Mouse (Mus musculus): ENCODE measurements around the gene Lrrc4b. TPM values are rescaled to one million over a fixed set of nuclear protein-coding genes. Genes with fewer than 3 reads are reported as not detected.

Gene Lrrc4b
- total RNA-seq, 2 experiments from 2014 or later: 268 to 278 TPM

- intact Hi-C loops (cut with DNase I): loop anchor here (5.0 kb wide), 1 partner anchor 102 kb away; no protein-coding TSS in a partner anchor
- DNase-seq (ENCODE audit: low spot score in 2 of 2): peak in 1 of 2 experiments; percentile 75
Measured at GRCm38 (mm10) chr7:44474419-44474818, 45.6 kb downstream of the Lrrc4b start.

GRCm38 (mm10) chr7:44475046-44475614 lies 46.3 kb downstream of the Lrrc4b start:
- intact Hi-C loops (cut with DNase I): no loop called here

DNA sequence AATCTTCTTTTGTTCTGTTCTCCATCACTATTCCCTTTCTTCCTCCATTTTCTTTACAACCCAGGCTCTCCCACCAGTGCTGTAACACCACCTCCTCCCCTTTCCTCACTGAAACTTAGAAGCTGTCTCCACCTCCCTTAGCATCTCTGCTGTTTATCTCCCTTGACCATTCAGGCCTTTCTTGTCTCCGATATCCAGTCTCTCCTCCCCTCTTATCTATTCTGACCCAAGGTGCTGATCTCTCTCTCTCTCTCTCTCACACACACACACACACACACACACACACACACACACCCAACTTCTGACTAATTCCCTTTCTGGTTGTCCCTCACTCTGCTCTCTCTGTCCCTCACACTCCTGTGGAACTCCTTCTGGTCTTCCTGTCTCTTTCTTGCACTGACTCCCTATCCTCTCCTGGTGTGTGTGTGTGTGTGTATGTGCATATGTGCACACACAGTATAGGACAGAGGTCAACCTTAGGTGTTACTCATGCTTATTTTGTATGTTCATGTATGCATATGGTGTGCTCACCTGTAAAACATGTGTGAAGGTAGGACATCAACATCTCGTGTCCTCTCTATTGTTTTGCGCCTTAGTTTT lies 54.1 kb downstream of the Lrrc4b start:
- intact Hi-C loops (cut with DNase I): no loop called here
- no peak for DNase-seq (ENCODE audit: low spot score in 2 of 2)

More at GRCm38 (mm10) chr7:44475046-44475614, 46.3 kb downstream of the Lrrc4b start:
- DNase-seq (ENCODE audit: low spot score in 2 of 2): peak in 1 of 2 experiments; percentile 14

DNA sequence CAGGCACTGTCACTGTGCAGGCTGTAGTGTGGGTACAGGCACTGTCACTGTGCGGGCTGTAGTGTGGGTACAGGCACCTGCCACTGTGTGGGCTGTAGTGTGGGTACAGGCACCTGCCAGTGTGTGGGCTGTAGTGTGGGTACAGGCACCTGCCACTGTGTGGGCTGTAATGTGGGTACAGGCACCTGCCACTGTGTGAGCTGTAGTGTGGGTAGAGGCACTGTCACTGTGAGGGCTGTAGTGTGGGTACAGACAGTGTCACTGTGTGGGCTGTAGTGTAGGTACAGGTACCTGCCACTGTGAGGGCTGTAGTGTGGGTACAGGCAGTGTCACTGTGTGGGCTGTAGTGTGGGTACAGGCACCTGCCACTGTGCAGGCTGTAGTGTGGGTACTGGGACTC lies 55.3 kb downstream of the Lrrc4b start:
- intact Hi-C loops (cut with DNase I): loop anchor here (2.0 kb wide), 1 partner anchor 221 kb away; no protein-coding TSS in a partner anchor
- DNase-seq (ENCODE audit: low spot score in 2 of 2): no peak

- intact Hi-C loops (cut with DNase I): loop anchor here (2.0 to 5.0 kb wide), 2 partner anchors 113 to 222 kb away; no protein-coding TSS in a partner anchor
- peak; percentile 81 to 87 for DNase-seq (ENCODE audit: low spot score in 2 of 2)
Measured at GRCm38 (mm10) chr7:44484841-44485571, 56.2 kb downstream of the Lrrc4b start.

GRCm38 (mm10) chr7:44485572-44486195 lies 56.9 kb downstream of the Lrrc4b start:
- DNase-seq (ENCODE audit: low spot score in 2 of 2): no peak
- intact Hi-C loops (cut with DNase I): loop anchor here (2.0 to 5.0 kb wide), 2 partner anchors 113 to 223 kb away; no protein-coding TSS in a partner anchor

DNA sequence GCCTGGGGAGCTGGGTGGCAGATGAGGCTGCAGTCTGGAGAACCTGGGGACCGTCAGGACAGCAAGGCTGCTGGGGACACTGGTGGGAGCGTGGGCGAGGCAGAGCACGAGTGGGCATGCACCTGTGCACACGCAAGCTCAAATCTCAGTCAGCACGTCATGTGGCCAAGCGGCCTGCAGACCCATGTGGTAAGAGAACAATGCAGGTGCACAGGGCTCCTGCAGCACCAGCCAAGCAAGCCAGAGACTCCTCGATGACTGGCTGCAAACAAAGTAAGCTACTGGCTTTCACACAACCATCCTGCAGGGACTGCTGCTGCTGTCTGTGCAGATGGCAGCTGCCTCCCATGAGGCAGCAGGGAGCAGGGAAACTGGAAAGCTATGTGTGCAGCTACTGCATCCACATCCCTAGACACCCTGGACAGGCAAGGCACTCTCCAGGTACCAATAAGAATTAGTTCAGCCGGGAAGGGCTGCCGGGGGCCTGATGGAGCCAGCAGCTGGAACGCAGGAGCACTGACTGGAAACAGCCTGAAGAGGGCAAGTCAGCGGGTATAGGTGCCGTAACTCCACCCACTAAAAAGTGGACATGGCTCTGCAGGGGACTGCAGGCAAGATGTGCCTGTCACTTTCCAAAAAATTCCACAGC lies 58.2 kb downstream of the Lrrc4b start:
- DNase-seq (ENCODE audit: low spot score in 2 of 2): no peak
- intact Hi-C loops (cut with DNase I): loop anchor here (5.0 kb wide), 1 partner anchor 115 kb away; no protein-coding TSS in a partner anchor

DNA sequence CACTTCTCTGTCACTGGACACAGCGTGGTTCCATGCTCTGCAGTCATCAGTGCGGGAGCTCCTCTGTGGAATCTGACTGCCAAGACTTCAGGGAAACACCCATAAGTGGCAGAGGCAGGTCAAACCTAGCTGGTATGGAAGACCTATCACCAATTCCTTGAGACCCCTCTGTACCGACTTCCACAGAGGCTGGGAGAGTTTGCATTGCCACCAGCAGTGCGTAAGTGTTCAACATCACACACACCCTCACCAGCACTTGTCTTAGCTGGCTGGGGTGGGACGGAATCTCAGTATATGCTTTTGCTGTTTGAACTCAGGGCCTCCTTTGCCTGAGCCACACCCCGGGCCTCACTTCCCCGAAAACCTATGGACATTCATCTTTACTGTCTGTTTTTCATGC lies 59.1 kb downstream of the Lrrc4b start:
- no peak for DNase-seq (ENCODE audit: low spot score in 2 of 2)
- intact Hi-C loops (cut with DNase I): loop anchor here (5.0 kb wide), 1 partner anchor 116 kb away; no protein-coding TSS in a partner anchor

- intact Hi-C loops (cut with DNase I): loop anchor here (5.0 kb wide), 1 partner anchor 116 kb away; no protein-coding TSS in a partner anchor
- DNase-seq (ENCODE audit: low spot score in 2 of 2): no peak
Measured at GRCm38 (mm10) chr7:44488545-44488944, 59.7 kb downstream of the Lrrc4b start.

DNA sequence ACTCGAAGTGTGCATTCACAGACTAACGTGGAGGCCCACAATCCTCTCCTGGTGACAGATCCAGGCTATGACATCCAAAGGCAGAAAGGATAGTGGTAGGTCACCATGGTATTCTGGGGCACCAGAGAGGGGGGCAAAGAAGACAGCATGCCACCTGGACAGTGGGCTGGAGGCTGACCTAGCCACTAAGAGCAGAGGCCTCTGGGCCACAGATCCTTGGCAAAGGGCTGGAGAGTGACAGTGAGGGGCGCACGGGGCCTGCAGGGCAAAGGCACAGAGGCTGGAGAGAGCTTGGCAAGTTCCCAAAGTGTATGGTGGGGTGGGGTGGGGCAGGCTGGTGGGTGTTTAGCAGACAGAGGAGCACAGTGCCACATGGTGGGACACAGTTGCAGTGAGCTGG lies 61.5 kb downstream of the Lrrc4b start:
- intact Hi-C loops (cut with DNase I): no loop called here
- DNase-seq (ENCODE audit: low spot score in 2 of 2): no peak

DNA sequence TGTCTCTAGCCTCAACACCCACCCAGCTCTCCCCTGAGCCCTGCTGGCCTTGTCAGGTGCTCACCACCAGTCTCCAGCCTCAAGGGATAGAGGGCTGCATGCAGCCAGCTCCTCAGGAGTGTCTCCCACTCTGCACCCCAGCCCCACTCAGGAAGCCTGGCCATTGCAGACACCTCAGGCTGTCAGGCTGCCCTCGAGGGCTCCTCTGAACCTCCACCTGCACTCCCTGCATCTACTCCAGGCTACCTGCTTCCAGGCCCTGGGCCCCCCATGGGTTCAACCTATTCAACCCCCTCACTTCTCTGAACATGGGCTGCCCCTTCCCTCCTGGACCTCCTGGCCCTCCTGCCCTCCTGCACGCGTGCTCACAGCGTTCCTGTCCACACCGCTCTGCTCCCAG lies 62.6 kb downstream of the Lrrc4b start:
- no peak for DNase-seq (ENCODE audit: low spot score in 2 of 2)
- intact Hi-C loops (cut with DNase I): no loop called here

DNA sequence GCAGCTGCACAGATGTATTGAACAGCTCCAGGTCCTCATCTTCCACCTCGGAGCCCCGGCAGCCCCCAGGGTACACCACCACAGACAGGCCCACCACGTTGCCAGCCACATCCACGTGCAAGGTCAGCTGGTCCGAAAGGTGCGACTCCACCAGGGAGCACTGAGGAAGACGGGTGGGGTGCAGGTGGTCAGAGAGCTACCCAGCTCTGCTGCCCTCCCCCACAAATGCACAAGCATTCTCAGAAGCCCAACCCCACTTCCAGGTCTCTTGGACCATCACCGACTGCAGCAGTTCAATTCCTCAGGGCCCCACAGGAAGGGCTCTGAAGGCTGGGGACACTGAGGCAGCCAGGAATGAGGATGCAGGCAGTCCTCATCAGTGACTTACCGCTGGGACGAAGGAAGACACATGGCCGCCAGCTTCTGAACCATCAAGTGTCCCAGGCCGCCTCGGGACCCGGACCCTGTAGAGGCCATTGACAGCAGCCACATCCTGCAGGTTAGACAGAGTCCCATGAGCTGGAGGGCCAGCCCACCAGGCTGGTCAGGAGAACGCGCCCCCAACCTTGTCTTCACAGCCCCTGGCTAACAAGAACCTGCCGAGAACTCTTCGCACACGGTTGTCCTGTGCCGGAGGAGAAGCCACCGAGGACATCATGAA lies 63.5 kb downstream of the Lrrc4b start:
- DNase-seq (ENCODE audit: low spot score in 2 of 2): no peak

GRCm38 (mm10) chr7:44494681-44495080 lies 65.9 kb downstream of the Lrrc4b start:
- intact Hi-C loops (cut with DNase I): no loop called here
- no peak for DNase-seq (ENCODE audit: low spot score in 2 of 2)

More for the DNA sequence above, 63.5 kb downstream of the Lrrc4b start:
- intact Hi-C loops (cut with DNase I): no loop called here

GRCm38 (mm10) chr7:44495086-44495485 lies 66.3 kb downstream of the Lrrc4b start:
- no peak for DNase-seq (ENCODE audit: low spot score in 2 of 2)
- intact Hi-C loops (cut with DNase I): no loop called here

DNA sequence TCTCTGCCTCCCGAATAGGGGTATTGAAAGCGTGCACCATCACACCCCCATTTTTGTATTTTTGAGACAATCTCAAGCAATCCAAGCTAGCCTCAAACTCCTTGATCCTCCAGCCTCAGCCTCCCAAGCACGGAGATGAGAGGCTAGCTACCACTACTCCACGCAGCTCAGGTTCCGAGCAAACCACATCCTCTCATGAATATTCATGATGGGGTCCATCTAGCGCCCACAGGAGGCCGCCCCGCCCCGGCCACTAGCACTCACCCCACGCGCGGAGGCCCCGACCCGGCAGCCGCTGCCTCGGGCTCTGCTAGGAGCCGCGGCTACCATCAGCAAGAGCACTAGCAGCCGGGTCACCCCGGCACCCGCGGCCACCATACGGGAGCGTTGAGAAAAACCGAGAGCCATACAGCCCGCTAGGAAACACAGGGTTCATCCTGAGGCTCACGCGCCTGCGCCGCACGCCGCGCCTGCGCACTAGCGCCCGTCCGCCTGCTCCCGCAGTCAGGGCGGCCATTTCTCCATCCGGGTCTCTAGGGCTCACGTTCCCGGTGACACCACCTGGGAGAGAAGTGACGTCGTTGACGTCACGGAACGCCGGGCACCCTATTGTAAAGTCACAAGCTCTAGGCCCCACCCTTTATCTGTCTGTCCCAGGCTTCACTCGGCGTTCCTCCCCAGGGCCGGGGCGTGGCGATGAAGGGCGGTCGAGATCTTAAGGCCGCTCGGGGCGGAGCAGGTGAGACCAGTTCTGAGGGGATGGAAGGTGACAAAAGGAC lies 67.4 kb downstream of the Lrrc4b start, which contains the start of the genes Emc10 and Fam71e1:
Gene Emc10, minus strand, starts transcription at position 538 of the 779 bp plus-strand sequence.
Gene Fam71e1, plus strand, starts transcription at position 590 of the 779 bp plus-strand sequence.
- intact Hi-C loops (cut with DNase I): loop anchor here (2.0 kb wide), 1 partner anchor 53 kb away; the partner anchor contains the start of gene Pold1
- DNase-seq (ENCODE audit: low spot score in 2 of 2): peak; percentile 98 to 99

DNA sequence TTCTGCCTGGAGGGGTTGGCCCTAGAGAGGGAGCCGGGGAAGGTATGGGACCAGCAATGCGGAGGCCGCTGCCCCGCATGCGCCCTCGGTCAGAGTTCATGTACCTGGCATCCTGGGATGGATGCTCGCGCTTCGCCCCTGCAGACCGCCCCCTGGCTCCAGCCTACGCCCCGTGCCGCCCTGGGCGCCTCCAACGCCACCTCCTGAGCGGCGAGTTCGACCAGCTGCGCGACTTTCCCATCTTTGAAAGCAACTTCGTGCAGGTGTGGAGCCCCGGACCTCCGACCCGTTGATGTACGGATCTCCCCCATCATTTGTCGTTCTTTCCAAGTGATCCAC lies 67.9 kb downstream of the Lrrc4b start:
- DNase-seq (ENCODE audit: low spot score in 2 of 2): no peak
- intact Hi-C loops (cut with DNase I): loop anchor here (2.0 kb wide), 1 partner anchor 52 kb away; the partner anchor contains the start of gene Pold1

DNA sequence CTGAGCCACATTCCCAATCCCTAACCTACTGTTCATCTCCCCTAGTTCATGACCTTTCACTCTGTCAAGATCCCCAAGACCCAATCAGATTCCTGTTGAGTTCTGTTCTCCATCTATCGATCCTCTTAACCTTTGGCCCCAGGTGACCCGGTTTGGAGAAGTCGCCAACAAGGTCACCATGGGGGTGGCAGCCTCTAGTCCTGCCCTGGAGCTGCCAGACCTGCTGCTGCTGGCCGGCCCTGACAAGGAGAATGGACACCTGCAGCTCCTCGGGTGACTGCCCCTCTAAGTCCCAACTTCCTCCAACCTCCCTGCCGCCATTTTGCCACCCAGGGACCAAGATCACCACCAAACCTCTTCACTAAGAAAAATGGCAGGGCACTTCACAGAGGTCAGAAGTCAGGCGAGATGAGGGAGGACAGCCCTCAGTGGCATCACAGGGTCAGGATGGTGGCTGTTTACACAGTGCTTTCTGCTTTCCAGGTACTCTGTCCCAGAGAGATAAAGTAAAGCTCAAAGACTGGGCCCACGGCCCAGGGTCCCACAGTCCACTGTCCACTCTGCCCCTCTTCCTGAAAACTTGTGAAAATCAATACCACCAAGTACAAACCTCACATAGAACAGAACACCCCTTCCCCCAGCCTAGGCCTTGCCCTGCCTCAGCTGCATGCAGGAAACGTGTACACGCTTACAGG lies 68.7 kb downstream of the Lrrc4b start:
- intact Hi-C loops (cut with DNase I): loop anchor here (2.0 kb wide), 1 partner anchor 51 kb away; the partner anchor contains the start of gene Pold1

More for the DNA sequence above, 68.7 kb downstream of the Lrrc4b start:
- DNase-seq (ENCODE audit: low spot score in 2 of 2): no peak

Measured in left cerebral cortex, postnatal 25 days (tissue).